Mouse (Mus musculus): ENCODE measurements at regions not wholly inside any gene's neighbourhood (a gene's known extent, or its start where the extent isn't known, plus 50 kb on each side); places are given as distances from the start of the nearest gene placed in this dataset.

GRCm38 (mm10) chr8:26507611-26508070 is 388.3 kb downstream of the Gm45692 start:
- no peak for DNase-seq (ENCODE audit: low spot score in 2 of 2)

GRCm38 (mm10) chr8:26509254-26509653 is 389.9 kb downstream of the Gm45692 start:
- no peak for DNase-seq (ENCODE audit: low spot score in 2 of 2)

DNA sequence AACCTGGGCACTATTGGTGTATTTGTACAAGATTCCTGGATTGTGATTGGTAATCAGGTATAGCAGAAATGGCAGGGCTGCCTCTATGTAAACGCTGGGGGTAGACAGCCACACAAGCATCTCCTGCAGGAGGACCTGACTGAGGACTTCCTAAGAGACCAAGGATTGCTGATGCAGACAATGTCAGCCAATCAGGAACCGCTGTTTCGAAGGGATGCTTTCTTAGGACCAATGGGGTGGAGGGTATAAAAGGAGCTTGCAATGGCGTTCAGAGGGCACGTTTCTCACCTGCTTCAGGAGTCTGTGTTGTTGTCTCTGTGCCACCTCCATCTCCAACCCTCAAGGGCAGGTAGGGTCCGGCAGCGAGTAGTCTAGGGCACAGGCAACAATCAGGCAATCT is 393.7 kb downstream of the Gm45692 start:
- DNase-seq (ENCODE audit: low spot score in 2 of 2): no peak

GRCm38 (mm10) chr8:26524237-26524636 is 404.9 kb downstream of the Gm45692 start:
- no peak for DNase-seq (ENCODE audit: low spot score in 2 of 2)

DNA sequence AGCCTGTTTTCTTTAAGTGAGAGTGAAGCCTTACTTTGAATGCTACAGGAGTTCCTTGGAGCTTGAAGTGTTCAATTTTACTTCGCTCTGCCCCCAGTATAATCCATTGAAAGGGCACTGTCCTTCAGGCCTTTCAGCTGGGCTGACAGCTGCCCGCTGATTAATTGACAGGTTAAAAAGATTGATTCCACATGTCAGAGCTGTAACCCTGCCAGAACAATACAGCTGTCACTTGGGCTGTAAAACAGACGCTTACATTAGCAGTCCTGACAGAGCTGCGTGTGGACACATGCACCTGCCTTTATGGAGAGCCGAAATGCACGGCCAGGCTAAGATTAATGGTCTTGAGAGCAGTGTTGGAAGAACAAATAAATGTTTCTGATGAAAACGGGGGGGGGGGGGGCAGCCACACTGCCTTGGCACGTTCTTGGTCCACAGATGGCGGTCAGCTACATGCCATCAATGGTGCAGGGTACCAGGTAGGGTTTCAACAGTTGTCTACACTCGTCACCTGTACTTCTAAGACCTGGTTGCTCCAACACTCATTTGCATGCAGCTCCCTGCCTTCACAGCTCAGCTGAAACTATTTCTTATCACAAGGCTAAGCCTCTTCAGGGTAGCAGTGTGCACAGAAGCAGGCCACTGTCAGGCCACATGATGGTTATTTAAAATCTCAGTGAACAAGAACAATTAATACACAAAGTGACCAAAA is 407.3 kb downstream of the Gm45692 start:
- DNase-seq (ENCODE audit: low spot score in 2 of 2): no peak

DNA sequence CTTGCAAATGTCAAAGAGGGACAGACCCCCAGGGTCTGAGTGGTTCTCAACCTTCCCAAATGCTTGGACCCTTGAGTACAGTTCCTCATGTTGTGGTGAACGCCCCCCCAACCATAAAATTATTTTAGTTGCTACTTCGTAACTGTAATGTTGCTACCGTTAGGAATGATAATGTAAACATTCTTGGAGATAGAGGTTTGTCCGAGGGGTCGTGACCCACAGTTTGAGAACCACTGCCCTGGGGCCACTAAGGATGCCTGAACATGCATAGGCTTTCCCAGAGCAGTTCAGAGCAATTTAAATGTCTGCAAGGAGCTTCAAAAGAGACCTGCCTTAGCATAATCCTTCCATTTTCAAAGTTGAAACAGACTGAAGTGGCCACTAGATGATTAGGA is 407.8 kb downstream of the Gm45692 start:
- no peak for DNase-seq (ENCODE audit: low spot score in 2 of 2)

DNA sequence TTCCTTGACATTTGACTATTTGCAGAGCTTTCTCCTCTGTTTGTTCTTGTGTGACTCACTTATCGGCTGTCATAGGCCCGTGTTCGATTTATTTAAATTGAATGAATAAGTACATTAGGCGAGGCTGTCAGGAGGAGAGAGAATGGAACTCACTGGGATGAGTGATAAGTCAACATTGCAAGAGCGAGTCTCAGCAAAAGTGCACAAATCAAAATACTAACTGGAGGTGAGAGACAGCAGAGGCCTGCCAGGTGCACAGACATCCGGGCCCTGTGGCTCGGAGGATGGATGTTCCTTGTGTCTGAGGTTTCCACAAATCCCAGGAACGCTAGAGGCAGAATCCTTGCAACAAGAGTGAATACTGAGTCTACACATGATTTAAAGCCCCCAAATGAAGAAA is 410.6 kb downstream of the Gm45692 start:
- DNase-seq (ENCODE audit: low spot score in 2 of 2): no peak

- DNase-seq (ENCODE audit: low spot score in 2 of 2): peak; percentile 33 to 53
These were observed 414.4 kb downstream of the Gm45692 start for GRCm38 (mm10) chr8:26533444-26534421.

GRCm38 (mm10) chr8:26535816-26536215 is 416.5 kb downstream of the Gm45692 start:
- DNase-seq (ENCODE audit: low spot score in 2 of 2): peak in 1 of 2 experiments; percentile 14

- DNase-seq (ENCODE audit: low spot score in 2 of 2): no peak
These were observed 423.4 kb upstream of the Zfp703 start for GRCm38 (mm10) chr8:26553691-26554090.

- DNase-seq (ENCODE audit: low spot score in 2 of 2): no peak
These were observed 417.9 kb upstream of the Zfp703 start for GRCm38 (mm10) chr8:26559196-26559595.

DNA sequence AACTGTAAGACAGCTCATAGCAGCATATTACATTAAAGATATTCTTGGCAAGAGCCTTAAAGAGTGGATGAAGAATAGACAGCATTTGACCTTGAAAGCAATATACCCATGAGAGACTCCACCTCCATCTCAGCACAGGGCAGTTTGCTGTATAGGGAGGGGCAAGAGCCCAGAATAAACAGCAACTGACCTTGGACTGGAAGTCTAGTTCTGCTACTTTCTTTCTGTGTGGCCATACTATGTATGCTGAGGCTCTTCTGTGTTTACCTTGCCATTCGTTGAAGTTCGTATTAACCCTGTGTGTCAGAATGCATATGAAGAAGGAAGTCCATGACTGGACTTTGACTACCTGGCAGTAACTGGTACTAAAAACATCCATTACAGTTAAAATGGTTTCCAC is 414.0 kb upstream of the Zfp703 start:
- no peak for DNase-seq (ENCODE audit: low spot score in 2 of 2)

DNA sequence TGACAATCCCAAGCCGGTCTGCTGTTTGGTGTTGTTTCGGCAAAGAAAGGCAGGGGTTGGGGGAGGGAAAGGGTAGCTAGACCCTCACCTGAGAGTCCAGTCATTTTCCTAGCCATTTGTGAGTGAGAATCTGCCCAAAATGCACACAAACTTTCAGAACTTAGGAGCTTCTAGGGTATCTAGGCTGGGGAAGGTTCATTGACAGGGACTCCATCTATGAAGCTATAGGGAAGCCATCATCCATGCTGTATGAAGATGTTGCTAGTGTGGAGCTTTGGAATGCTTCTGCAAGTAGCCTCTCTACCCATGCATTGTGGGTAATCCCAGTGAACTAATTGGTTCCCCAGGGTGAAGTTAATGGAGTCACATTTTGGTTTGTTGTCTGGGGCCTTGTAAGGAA is 412.9 kb upstream of the Zfp703 start:
- DNase-seq (ENCODE audit: low spot score in 2 of 2): no peak

DNA sequence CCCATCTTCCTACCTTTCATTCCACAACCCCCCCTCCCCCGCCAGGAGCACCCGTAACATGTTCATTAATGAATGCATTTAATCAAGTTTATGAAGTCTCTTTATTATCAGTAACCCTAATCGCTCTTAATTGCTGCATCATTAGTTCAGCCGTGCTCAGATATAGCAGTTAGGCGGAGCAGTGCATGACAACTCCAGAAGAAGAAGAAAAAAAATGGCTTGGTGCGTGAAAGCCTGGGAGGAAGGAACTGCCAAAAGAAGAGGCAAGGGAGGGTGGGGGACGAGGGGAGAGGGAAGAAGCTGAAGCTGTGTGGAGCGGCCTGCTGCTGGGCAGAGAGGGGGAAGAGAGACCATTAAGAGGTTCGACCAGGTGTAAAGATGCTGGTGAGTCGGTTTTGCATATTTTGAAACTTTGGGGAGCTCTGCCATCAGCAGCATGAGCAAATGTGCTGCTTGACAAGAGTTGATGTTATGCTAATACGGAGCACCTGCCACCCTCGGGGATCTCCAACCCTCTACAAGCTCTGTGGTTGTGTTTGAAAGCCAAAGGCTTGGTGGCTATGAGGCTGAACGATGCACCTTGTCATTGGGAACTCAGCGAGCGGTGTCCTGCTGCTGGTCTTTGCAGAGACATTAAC is 408.6 kb upstream of the Zfp703 start:
- no peak for DNase-seq (ENCODE audit: low spot score in 2 of 2)

DNA sequence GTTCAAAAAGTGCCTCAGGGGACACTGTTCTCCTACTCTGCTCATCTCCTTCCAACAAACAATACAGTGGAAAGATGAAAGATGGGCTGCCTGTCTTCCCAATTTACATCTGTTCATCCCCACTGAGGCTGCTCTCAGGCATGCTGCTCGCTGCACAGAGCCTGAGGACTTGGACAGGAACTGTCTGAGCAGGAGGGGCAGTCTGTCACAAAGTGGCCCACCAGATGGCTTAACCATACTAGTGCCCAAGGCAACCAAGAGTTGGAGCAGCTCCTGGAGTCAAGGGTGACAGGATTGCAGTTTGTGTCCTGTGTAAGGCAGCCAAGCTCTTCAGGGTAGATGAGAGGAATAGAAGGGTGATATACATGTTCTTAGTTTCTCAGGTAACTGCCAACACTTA is 388.3 kb upstream of the Zfp703 start:
- no peak for DNase-seq (ENCODE audit: low spot score in 2 of 2)

DNA sequence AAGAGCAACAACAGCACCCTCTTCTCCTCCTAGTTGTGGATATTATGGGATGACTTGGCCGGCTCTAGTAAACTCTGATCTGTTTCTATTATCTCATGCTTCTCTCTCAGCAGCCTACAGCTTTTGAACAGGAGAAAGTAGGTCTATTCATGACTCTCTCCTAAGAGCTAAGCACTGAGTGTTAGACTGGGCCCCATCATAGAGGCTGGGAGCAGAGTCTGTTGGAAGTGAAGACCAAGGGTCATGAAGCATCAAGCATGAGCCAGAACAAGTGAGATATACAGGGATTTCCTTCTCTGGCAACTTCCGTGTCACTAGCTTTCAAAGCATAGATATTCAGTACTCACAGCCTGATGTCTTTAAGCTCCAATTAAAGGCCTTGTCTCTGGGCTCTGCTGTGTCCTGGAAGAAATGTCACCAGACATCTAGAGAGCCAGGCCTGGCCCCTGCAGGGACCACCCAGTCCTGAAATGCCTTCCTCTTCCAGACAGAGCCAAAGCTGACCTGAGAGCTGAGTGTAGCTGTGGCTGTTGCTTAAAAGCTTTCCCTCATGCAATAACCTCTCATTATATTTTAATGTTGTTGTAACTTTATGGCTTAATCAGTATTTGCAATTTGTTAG is 386.4 kb upstream of the Zfp703 start:
- DNase-seq (ENCODE audit: low spot score in 2 of 2): no peak

- DNase-seq (ENCODE audit: low spot score in 2 of 2): no peak
These were observed 385.9 kb upstream of the Zfp703 start for GRCm38 (mm10) chr8:26591266-26591665.

DNA sequence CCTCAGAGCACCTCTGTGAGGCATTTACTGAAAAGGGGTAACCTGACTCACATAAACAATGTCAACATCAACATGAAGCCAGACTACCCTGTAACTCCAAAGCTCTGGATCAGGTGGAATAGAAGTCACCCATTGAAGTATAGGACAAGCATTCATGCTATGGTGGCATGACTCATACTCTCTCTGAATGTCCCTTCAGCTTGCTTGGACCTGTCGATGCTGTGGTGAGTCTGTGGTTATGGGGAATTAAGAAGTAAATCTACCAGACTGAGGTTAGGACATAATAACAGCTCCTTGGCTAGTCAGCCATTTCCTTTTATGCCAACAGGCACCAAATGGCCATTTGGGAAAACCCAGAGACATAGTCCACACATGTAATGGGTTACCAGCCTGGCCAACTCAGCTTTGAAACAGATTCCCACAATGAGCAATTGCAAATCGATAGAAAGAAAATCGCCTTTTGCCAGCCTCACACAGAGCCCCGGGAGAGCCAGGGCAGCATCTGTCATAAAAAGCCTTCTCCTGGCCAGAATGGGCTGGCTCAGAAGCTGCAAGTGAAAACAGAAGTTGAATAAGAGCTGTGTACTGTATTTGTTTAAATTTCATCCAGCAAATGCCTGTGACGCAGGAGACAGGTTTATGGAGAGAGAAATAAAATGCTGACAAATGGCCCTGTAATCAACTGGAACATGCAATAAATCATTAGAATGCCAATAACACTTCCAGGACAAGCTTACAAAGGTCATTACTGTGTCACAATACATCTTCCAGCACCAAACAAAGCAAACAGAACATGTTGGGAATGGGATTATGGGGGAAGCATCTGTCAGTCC is 383.4 kb upstream of the Zfp703 start:
- no peak for DNase-seq (ENCODE audit: low spot score in 2 of 2)

DNA sequence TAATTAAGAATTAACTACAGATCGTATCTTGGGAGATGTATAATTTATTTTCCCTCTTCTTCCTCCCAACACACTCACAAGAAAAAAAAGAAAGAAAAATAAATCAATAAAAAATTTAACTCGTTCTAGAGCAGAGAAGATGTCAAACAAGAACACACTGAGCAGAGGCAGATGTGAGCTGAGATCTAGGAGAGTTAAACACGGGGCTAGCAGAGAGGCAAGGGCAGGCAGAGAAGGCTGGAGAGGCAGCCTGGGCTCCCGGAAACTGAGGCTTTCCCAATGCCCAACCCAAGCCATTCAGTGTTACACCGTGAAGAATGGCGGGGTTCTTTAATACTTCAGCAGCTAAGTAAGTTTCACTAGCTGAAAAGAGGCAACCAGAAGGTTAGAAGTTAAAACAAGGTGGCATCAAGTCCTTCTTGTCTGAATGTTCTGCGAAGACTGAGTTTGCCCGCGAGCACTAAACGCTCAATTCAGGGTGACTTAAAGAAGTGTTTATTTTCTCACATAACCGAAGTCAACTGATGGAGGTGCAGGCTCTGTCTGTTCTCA is 382.7 kb upstream of the Zfp703 start:
- DNase-seq (ENCODE audit: low spot score in 2 of 2): no peak

DNA sequence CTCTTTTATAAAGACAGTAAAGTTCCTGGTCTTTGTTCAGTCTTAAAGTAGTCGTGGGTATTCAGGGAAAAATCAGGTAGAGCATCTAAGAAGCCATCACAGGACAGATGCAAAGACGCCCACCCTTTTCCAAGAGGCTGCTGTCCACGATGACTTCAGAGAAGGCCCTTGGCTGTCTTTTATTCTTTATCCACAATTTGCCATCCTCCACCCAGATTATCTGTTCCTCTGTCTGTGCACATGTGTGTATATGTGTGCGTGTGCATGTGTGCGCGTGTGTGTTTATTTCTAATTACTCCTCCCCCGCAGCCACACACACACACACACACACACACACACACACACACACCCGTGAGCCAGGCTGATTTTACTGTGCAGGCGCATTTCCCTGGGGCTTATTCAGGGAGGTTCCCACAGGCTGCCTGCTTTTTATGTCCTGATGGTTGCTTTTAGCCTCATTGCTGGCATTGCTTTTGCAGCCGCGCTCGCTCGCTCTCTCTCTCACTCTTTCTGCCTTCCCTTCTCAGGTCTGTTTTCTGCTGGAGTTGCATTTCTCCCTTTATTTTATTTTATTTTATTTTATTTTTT is 381.6 kb upstream of the Zfp703 start:
- DNase-seq (ENCODE audit: low spot score in 2 of 2): no peak
